ENCODE assay signal across 11 mouse cellular contexts in the genomic region with DNA sequence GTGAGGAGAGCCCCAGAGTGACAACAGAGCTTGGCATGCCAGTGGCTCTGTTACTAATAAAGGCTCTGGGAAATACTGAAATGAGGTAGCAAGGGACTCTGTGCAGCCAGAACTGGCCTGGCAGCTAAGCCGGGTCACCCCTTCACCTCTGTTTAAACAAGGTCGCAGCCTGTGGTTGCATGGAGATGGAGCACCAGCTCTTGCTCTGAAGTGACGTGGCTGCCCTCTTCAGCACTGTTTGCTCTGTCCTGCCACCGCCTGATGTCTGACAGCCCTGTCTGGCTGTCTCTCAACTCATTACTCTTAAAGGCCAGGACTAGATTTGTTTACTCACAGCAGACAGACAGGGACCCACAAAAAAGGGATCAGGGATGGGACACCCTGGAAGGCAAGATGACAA. TPM values are rescaled to one million over a fixed set of nuclear protein-coding genes. Genes with fewer than 3 reads are reported as not detected.
DNase-seq lines count a peak whose midpoint lies in the region; ATAC-seq and TF ChIP-seq lines count a peak whose summit lies in the region.
"Had no signal": no experiment of that assay in that cellular context is flagged by ENCODE, and none has a peak within 500 bp of the region (broad histone marks: within the 10 kb centered on the region; RNA-seq: fewer than 3 reads in every experiment).

No protein-coding gene starts in this region.

- no peak for ATAC-seq in hindbrain, embryonic 12.5 days (ENCODE audit: low FRiP score)
- ATAC-seq in hindbrain, postnatal 0 days: no peak
- no peak for ATAC-seq in embryonic facial prominence, embryonic 12.5 days (ENCODE audit: insufficient number of reproducible peaks, insufficient read depth, low FRiP score, low TSS enrichment)
- ATAC-seq in kidney, embryonic 16.5 days (ENCODE audit: low FRiP score, low TSS enrichment): no peak

- peaks cover 4% of the 10 kb centered on the region; the same call in 1 of the 2 replicates for H3K27me3 ChIP-seq in hindbrain, embryonic 12.5 days
- H3K27me3 ChIP-seq in hindbrain, postnatal 0 days (ENCODE audit: insufficient read depth, low read length): no peaks in the 10 kb centered on the region
- H3K27me3 ChIP-seq in embryonic facial prominence, embryonic 12.5 days: no peaks in the 10 kb centered on the region
- no peaks in the 10 kb centered on the region for H3K27me3 ChIP-seq in liver, adult 2 months (ENCODE audit: control insufficient read depth, insufficient read depth, low read length)
- no peaks in the 10 kb centered on the region for H3K27me3 ChIP-seq in kidney, embryonic 16.5 days (ENCODE audit: insufficient read depth, low read length)

- no peak overlapping the region for H3K4me2 ChIP-seq in hindbrain, embryonic 12.5 days (replicated peaks)
- no peak overlapping the region for H3K4me2 ChIP-seq in hindbrain, postnatal 0 days (ENCODE audit: low read depth, low read length)
- no peak overlapping the region for H3K4me2 ChIP-seq in embryonic facial prominence, embryonic 12.5 days (replicated peaks)
- H3K4me2 ChIP-seq in kidney, embryonic 16.5 days (replicated peaks; ENCODE audit: low read depth, low read length): no peak overlapping the region
- H3K4me2 ChIP-seq: hindbrain, embryonic 15.5 days had no signal

- peaks cover 11% of the 10 kb centered on the region for H3K36me3 ChIP-seq in hindbrain, embryonic 12.5 days
- H3K36me3 ChIP-seq in hindbrain, postnatal 0 days (ENCODE audit: insufficient read depth, low read length): no peaks in the 10 kb centered on the region
- peaks cover 66% of the 10 kb centered on the region for H3K36me3 ChIP-seq in embryonic facial prominence, embryonic 12.5 days
- H3K36me3 ChIP-seq in liver, adult 2 months (ENCODE audit: control insufficient read depth, insufficient read depth, low read length): no peaks in the 10 kb centered on the region
- peaks cover 21% of the 10 kb centered on the region for H3K36me3 ChIP-seq in kidney, embryonic 16.5 days (ENCODE audit: insufficient read depth, low read length)
- H3K36me3 ChIP-seq: hindbrain, embryonic 15.5 days had no signal

- H3K4me1 ChIP-seq in hindbrain, embryonic 12.5 days: peaks cover 39% of the 10 kb centered on the region
- peaks cover 12% of the 10 kb centered on the region for H3K4me1 ChIP-seq in hindbrain, postnatal 0 days (ENCODE audit: insufficient read depth, low read length)
- H3K4me1 ChIP-seq in embryonic facial prominence, embryonic 12.5 days: peaks cover 34% of the 10 kb centered on the region
- H3K4me1 ChIP-seq in liver, adult 2 months (ENCODE audit: control insufficient read depth, insufficient read depth, low read length): peaks cover 8% of the 10 kb centered on the region
- H3K4me1 ChIP-seq in kidney, embryonic 16.5 days (ENCODE audit: insufficient read depth, low read length): peaks cover 19% of the 10 kb centered on the region

- TF ChIP-seq CTCF in hindbrain, postnatal 0 days (IDR thresholded peaks at IDR 0.05; ENCODE audit: low read depth): no peak
- TF ChIP-seq CTCF in liver, adult 2 months (IDR thresholded peaks at IDR 0.05; ENCODE audit: low read depth, low read length): no peak

- TF ChIP-seq POLR2A in liver, adult 2 months (IDR thresholded peaks at IDR 0.05; ENCODE audit: extremely low read depth, insufficient read depth, low read length): no peak

- H3K9me3 ChIP-seq in hindbrain, embryonic 12.5 days (replicated peaks): no peaks in the 10 kb centered on the region
- H3K9me3 ChIP-seq in hindbrain, postnatal 0 days (ENCODE audit: low read length): no peaks in the 10 kb centered on the region
- no peaks in the 10 kb centered on the region for H3K9me3 ChIP-seq in embryonic facial prominence, embryonic 12.5 days
- H3K9me3 ChIP-seq in kidney, embryonic 16.5 days (ENCODE audit: low read length): no peaks in the 10 kb centered on the region
- H3K9me3 ChIP-seq: hindbrain, embryonic 15.5 days had no signal

- H3K4me3 ChIP-seq in hindbrain, embryonic 12.5 days: no peak overlapping the region
- H3K4me3 ChIP-seq in hindbrain, postnatal 0 days (ENCODE audit: low read length): no peak overlapping the region
- no peak overlapping the region for H3K4me3 ChIP-seq in embryonic facial prominence, embryonic 12.5 days
- no peak overlapping the region for H3K4me3 ChIP-seq in liver, adult 2 months (ENCODE audit: insufficient read depth, low read depth, low read length)
- H3K4me3 ChIP-seq in kidney, embryonic 16.5 days (ENCODE audit: low read length): no peak overlapping the region
- H3K4me3 ChIP-seq: hindbrain, embryonic 15.5 days had no signal

- H3K9ac ChIP-seq in hindbrain, embryonic 12.5 days: no peak overlapping the region
- H3K9ac ChIP-seq in hindbrain, postnatal 0 days (replicated peaks; ENCODE audit: low read length): no peak overlapping the region
- H3K9ac ChIP-seq in embryonic facial prominence, embryonic 12.5 days: 0 out of 2 replicates have a peak overlapping the region, but pooled peaks have one; percentile 24
- H3K9ac ChIP-seq in liver, adult 2 months (ENCODE audit: low read depth, low read length): no peak overlapping the region
- H3K9ac ChIP-seq in kidney, embryonic 16.5 days (replicated peaks; ENCODE audit: low read length): no peak overlapping the region
- H3K9ac ChIP-seq: hindbrain, embryonic 15.5 days had no signal

- WGBS in hindbrain, embryonic 12.5 days: 14% methylated on average over 4 of the region's 4 CpGs
- 33% methylated on average over 4 of the region's 4 CpGs for WGBS in hindbrain, postnatal 0 days
- WGBS in embryonic facial prominence, embryonic 12.5 days: 18% methylated on average over 4 of the region's 4 CpGs
- 12% methylated on average over 4 of the region's 4 CpGs for whole genome bisulfite sequencing in liver, adult 2 months
- 38% methylated on average over 4 of the region's 4 CpGs for WGBS in kidney, embryonic 16.5 days

- H3K27ac ChIP-seq in hindbrain, embryonic 12.5 days: peak overlapping the region; percentile 70
- H3K27ac ChIP-seq in hindbrain, postnatal 0 days: no peak overlapping the region
- peak overlapping the region; percentile 67 for H3K27ac ChIP-seq in embryonic facial prominence, embryonic 12.5 days
- peak overlapping the region; percentile 50; the same call in 1 of the 2 replicates for H3K27ac ChIP-seq in liver, adult 2 months (replicated peaks; ENCODE audit: insufficient read depth, low read depth, low read length)
- no peak overlapping the region for H3K27ac ChIP-seq in kidney, embryonic 16.5 days (ENCODE audit: low read length)
- H3K27ac ChIP-seq: hindbrain, embryonic 15.5 days had no signal

- H3K79me2 ChIP-seq in liver, adult 2 months (ENCODE audit: control insufficient read depth, insufficient read depth, low read length): no peaks in the 10 kb centered on the region

- DNase-seq in hindbrain, postnatal 0 days (ENCODE audit: low spot score): no peak
- DNase-seq in liver, adult 2 months (ENCODE audit: extremely low read depth, low read depth, low spot score): peak; percentile 75
- DNase-seq in lung, postnatal 36 days: peak; percentile 87
- DNase-seq in thymus, postnatal 25 days: no peak
- DNase-seq: cerebellum, adult 9-11 months; right cerebral cortex, postnatal 14 days; thymus, postnatal 36 days had no signal

RNA-seq across cellular contexts. Expression of a gene that starts 25.3 kb away (rescaled TPM):
- polyA plus RNA-seq in hindbrain, embryonic 12.5 days (2016; fragmentation: Nextera tagmentation; extraction: Ambion mirVana): 40.6 and 41.7 TPM in 2 replicates
- total RNA-seq in hindbrain, postnatal 0 days (2014; rRNA removed): 109 and 128 TPM in 2 replicates
- 29.3 and 31.3 TPM in 2 replicates for polyA plus RNA-seq in hindbrain, postnatal 0 days (2015; fragmentation: Nextera tagmentation; extraction: Ambion mirVana)
- polyA plus RNA-seq in embryonic facial prominence, embryonic 12.5 days (2016; fragmentation: Nextera tagmentation; extraction: Ambion mirVana): 51.0 and 52.4 TPM in 2 replicates
- total RNA-seq in liver, adult 2 months (2014; rRNA removed): 2.0 and 4.1 TPM in 2 replicates
- 18.5 and 24.6 TPM in 2 replicates for polyA plus RNA-seq in liver, adult 2 months (2012; rRNA removed)
- 8.3 and 11.6 TPM in 2 replicates for polyA plus RNA-seq in kidney, embryonic 16.5 days (2015; fragmentation: Nextera tagmentation; extraction: Ambion mirVana)

Comparison
In these comparisons a context has a peak if more than half of its experiments do, and no peak if none do; other contexts are left out.
1. H3K27ac ChIP-seq: peak in hindbrain, embryonic 12.5 days (single experiment), embryonic facial prominence, embryonic 12.5 days (single experiment) and liver, adult 2 months (single experiment); none in hindbrain, postnatal 0 days (single experiment) and kidney, embryonic 16.5 days (single experiment).
2. DNase-seq: peak in liver, adult 2 months (single experiment) and lung, postnatal 36 days (single experiment); none in hindbrain, postnatal 0 days (single experiment) and thymus, postnatal 25 days (single experiment).